Mouse (Mus musculus) ES-Bruce4 (cell line): ENCODE measurements around the gene Lin7c.

Experiments
- CTCF ChIP-seq: IDR thresholded peaks from one replicate; pipeline ENCODE4 v1.8.1; 2011; ENCODE audit warnings: low read depth, low read length
- POLR2A ChIP-seq: IDR thresholded peaks from one replicate; pipeline ENCODE4 v1.8.1; 2011; ENCODE audit warnings: low read length; ENCODE audit not compliant: insufficient read depth

- TF ChIP-seq CTCF (no peak), POLR2A (no peak)
Measured at GRCm38 (mm10) chr2:109949519-109949918, 58.9 kb downstream of the Lin7c start.
